Mouse (Mus musculus): ENCODE results near the gene Tbata.

DNA sequence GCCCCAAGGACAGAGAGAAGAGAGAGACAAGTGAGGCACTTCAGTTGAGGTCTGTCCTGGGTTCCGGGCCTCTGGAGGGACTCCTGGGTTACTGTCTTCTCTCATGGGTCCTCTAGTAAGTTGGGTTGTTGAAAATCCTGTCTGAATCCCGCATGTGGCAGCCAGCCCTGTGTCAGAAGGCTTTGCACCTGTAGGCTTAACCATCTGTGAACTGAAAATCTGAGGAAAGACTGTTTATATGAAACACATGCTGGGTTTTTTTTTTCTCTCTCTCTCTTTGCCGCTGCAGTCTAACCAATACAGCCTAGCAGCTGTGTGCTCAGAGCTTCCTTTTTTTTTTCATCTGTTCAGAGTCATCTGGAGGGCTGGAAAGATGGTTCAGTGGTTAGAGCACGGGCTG is 62.6 kb downstream of the Tbata start:
- TF ChIP-seq CTCF (conservative IDR thresholded peaks at IDR 0.05; ENCODE audit: low read length) (no peak), NANOG (IDR thresholded peaks at IDR 0.05; ENCODE audit: borderline replicate concordance, low read length) (no peak)

Data from E14TG2a.4 (cell line).